Mouse (Mus musculus): Measurements from ENCODE around the gene Sncb. TPM values are rescaled to one million over a fixed set of nuclear protein-coding genes. Genes with fewer than 3 reads are reported as not detected.
A peak's percentile ranks its signal among the peaks of the same experiment; 100 is the strongest.
"Not testable (repeated sequence)": the region's sequence is repeated elsewhere in the genome, so short reads cannot be mapped to it uniquely, and the experiment has no call there.

Sncb gene
- total RNA-seq, 2 experiments from 2014 or later = not detected

DNA sequence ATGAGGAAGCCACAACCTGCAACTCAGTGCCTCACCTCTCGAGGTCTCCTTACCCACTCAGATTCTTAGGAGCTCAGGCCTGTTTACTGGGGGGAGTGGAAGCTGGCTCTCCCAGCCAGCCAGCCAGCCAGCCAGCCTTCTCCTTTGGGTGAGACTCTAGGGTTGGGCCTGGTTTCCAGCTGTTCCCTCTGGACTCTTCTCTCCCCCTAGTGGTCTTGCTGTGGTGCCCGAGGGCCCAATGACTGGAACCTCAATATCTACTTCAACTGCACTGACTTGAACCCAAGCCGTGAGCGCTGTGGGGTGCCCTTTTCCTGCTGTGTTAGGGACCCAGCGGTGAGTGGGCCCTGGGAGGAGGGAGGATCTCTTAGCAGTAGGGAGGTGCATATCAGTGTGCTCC lies 28.4 kb upstream of the Sncb start:
- no peak overlapping the region for H3K4me3 ChIP-seq
- no peak for DNase-seq
- H3K27ac ChIP-seq = no peak overlapping the region
- intact Hi-C loops (cut with DNase I) = loop anchor here (5.0 kb wide), 1 partner anchor 382 kb away; no protein-coding TSS in a partner anchor
- peak; percentile 19; the same call in 1 of the 2 replicates for TF ChIP-seq CTCF (IDR thresholded peaks at IDR 0.05)

DNA sequence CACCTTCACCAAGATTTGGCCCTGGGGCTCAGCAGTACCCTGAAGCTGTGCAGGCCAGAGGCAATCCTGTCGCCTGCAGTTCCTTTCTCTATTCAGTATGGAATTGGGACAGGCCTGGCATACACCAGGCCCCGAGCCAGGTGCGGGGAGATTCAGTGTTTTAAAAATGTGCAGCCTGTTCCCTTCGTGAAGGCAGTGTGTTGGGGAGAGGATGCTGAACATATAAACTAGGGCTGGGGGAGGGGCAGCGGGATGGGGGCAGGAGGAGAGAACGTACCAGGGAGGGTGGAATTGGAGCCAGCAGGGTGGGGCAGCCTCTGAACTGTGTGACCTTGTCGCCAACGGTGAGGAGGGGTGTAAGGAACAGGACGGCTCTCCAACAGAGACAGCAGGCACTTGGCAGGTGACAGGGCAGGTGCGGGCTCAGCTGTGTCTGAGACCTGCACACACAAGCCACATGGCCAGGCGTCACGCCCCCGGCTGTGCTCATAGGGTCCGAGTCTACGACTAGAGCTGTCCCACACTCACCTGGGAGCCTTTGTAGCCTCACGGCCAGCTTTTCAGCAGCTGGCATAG lies 27.7 kb upstream of the Sncb start:
- intact Hi-C loops (cut with DNase I) = no loop called here
- Histone ChIP-seq H3K27ac (no peak overlapping the region), H3K4me3 (no peak overlapping the region)
- no peak for DNase-seq
- TF ChIP-seq CTCF (IDR thresholded peaks at IDR 0.05) = no peak

- peak; percentile 42 for TF ChIP-seq CTCF (IDR thresholded peaks at IDR 0.05)
- DNase-seq = no peak
- intact Hi-C loops (cut with DNase I) = no loop called here
- Histone ChIP-seq H3K4me3 (no peak overlapping the region), H3K27ac (no peak overlapping the region)
Measured at GRCm38 (mm10) chr13:54792259-54793230, 26.1 kb upstream of the Sncb start.

DNA sequence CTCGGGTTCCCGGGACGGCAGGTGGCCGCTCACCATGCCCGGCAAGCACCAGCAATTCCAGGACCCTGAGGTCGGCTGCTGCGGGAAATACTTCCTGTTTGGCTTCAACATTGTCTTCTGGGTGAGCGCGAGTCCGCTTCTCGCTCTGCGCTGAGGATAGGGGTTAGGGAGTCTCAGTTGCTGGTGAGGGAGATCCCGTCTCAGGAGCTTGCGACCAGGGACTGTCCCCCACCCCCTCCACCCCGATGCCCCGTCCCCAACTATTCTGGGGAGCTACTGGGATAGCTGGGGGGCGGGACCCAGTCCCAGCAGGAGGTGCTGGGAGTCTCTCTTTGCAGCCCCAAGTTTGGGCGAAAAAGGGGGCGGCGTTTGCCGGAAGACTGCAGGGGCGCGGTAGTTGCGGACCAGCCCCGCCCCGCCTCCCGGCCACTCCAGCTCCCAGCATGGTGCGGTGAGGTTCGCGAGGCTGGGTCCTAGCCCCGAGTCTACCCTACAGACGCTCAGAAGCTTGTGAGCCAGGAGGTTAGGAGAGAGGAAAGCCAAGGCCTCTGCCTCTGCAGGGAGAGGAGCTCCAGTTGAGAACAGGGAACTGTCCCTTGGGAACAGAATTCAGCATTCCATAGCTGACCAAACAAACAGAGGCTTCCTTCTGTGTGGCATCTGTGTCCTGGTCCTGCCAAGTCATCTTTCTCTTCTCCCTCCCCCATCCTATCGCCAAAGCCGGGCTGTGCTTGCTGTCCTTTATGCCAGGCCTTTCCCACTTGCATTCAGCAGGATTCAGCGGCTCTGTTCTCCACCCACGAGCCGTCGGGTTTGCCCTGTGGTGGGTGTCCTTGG lies 23.4 kb upstream of the Sncb start:
- intact Hi-C loops (cut with DNase I) = no loop called here
- TF ChIP-seq CTCF (IDR thresholded peaks at IDR 0.05) = no peak
- peak overlapping the region; percentile 78 for H3K4me3 ChIP-seq
- peak overlapping the region; percentile 88 for H3K27ac ChIP-seq
- DNase-seq = peak; percentile 73

GRCm38 (mm10) chr13:54788740-54789560 lies 22.6 kb upstream of the Sncb start, which contains the start of gene Tspan17:
Gene Tspan17, plus strand, starts transcription at chr13:54789377.
- intact Hi-C loops (cut with DNase I) = no loop called here
- H3K4me3 ChIP-seq = peak within 1 kb of the TSS; percentile 78
- DNase-seq = peak; percentile 99
- no peak for TF ChIP-seq CTCF (IDR thresholded peaks at IDR 0.05)
- H3K27ac ChIP-seq = peak within 1 kb of the TSS; percentile 88

- H3K4me3 ChIP-seq; H3K27ac ChIP-seq; DNase-seq; intact Hi-C loops (cut with DNase I): not testable (repeated sequence)
Measured at GRCm38 (mm10) chr13:54787591-54787990, 21.2 kb upstream of the Sncb start.

DNA sequence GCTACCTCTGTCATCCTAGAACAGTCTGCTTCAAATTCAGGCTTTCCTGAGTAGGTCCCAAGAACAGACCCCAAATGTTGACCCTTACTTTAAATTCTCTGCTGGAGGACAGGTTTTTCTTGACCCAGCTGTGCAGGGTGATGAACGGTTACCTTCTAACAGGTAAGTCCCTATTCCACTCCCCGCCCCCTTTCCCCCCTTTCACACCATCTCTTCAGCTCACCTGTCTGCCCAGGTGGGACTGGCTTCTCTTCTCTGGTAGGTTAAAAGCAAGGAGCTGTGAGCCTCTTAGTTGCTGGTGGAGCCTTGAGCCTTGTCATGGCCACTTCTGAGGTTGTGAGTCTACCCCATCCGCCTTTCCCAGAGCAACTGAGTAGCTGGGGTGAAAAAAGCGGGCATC lies 17.3 kb upstream of the Sncb start, which contains the start of gene Eif4e1b:
TSS of gene Eif4e1b (plus strand) at position 301 of the 400 bp plus-strand sequence.
- no peak within 1 kb of the TSS for H3K4me3 ChIP-seq
- TF ChIP-seq CTCF (IDR thresholded peaks at IDR 0.05) = no peak
- H3K27ac ChIP-seq = no peak within 1 kb of the TSS
- DNase-seq = no peak
- intact Hi-C loops (cut with DNase I) = no loop called here

GRCm38 (mm10) chr13:54783235-54783634 lies 16.8 kb upstream of the Sncb start:
- no peak for DNase-seq
- no peak for TF ChIP-seq CTCF (IDR thresholded peaks at IDR 0.05)
- intact Hi-C loops (cut with DNase I) = no loop called here
- no peak overlapping the region for H3K27ac ChIP-seq
- no peak overlapping the region for H3K4me3 ChIP-seq

- no peak for TF ChIP-seq CTCF (IDR thresholded peaks at IDR 0.05)
- Histone ChIP-seq H3K4me3 (no peak overlapping the region), H3K27ac (peak overlapping the region; percentile 68)
- peak; percentile 49 for DNase-seq
- intact Hi-C loops (cut with DNase I) = no loop called here
Measured at GRCm38 (mm10) chr13:54781086-54781485, 14.7 kb upstream of the Sncb start.

GRCm38 (mm10) chr13:54780592-54780991 lies 14.2 kb upstream of the Sncb start:
- Histone ChIP-seq H3K4me3 (no peak overlapping the region), H3K27ac (peak overlapping the region; percentile 68)
- intact Hi-C loops (cut with DNase I) = no loop called here
- no peak for TF ChIP-seq CTCF (IDR thresholded peaks at IDR 0.05)
- peak; percentile 68 for DNase-seq

DNA sequence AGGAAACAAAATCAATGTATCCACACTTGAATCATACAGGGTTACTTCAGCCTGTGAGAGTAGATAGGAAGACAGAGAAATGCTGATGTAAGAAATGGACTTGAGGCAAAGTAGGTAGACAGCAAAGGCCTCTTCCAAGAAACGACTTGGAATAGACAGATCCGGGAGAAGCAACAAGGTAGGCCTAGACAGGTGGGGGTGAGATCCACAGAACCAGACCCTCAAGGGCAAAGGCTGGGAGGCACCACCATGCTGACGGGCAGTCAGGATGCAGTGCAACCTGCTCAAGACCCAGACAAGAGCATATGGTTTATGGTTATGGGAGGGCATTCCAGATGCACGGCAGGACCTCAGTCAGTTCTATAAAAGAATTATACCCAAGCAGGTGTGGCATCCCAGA lies 617 bp upstream of the Sncb start:
- H3K4me3 ChIP-seq = no peak overlapping the region
- TF ChIP-seq CTCF (IDR thresholded peaks at IDR 0.05) = no peak
- intact Hi-C loops (cut with DNase I) = no loop called here
- no peak overlapping the region for H3K27ac ChIP-seq
- DNase-seq = no peak
